Mouse (Mus musculus): ENCODE data around the gene Mif4gd.
A peak's percentile ranks its signal among the peaks of the same experiment; 100 is the strongest.

Gene Mif4gd

GRCm38 (mm10) chr11:115563406-115563805, 49.4 kb downstream of the Mif4gd start:
- TF ChIP-seq POU5F1 (IDR thresholded peaks at IDR 0.05; ENCODE audit: borderline replicate concordance, low read length): no peak
- TF ChIP-seq NANOG (IDR thresholded peaks at IDR 0.05; ENCODE audit: borderline replicate concordance, low read length): no peak
- no peak for TF ChIP-seq CTCF (conservative IDR thresholded peaks at IDR 0.05; ENCODE audit: low read length)
- H3K4me1 ChIP-seq (replicated peaks; ENCODE audit: low read depth, low read length): peaks cover 33% of the 10 kb centered on the region
- peak overlapping the region; percentile 93 for H3K4me3 ChIP-seq (replicated peaks; ENCODE audit: low read length)

More at GRCm38 (mm10) chr11:115563406-115563805, 49.4 kb downstream of the Mif4gd start:
- Histone ChIP-seq H3K27me3 (ENCODE audit: insufficient read depth, low read length) (no peaks in the 10 kb centered on the region), H3K36me3 (ENCODE audit: insufficient read depth, low read length) (peaks cover 33% of the 10 kb centered on the region), H3K9me3 (ENCODE audit: low read length) (no peaks in the 10 kb centered on the region)
